Mouse (Mus musculus): Measurements from ENCODE around the gene Naga.
A peak's percentile ranks its signal among the peaks of the same experiment; 100 is the strongest.

Gene Naga

GRCm38 (mm10) chr15:82354126-82354945 is 15.6 kb upstream of the Naga start, which contains the start of gene Ndufa6:
TSS of gene Ndufa6 (minus strand) at chr15:82354322.
- DNase-seq = peak; percentile 100

- DNase-seq = no peak
These were observed 15.0 kb upstream of the Naga start for GRCm38 (mm10) chr15:82353745-82354113.

- no peak for DNase-seq
These were observed 14.5 kb upstream of the Naga start for GRCm38 (mm10) chr15:82353078-82353744.

- DNase-seq = no peak
These were observed 12.8 kb upstream of the Naga start for GRCm38 (mm10) chr15:82351480-82351879.

GRCm38 (mm10) chr15:82350349-82350748 is 11.6 kb upstream of the Naga start:
- DNase-seq = no peak

GRCm38 (mm10) chr15:82348999-82349341 is 10.2 kb upstream of the Naga start:
- DNase-seq = no peak

GRCm38 (mm10) chr15:82348258-82348998 is 9.7 kb upstream of the Naga start:
- DNase-seq = no peak

GRCm38 (mm10) chr15:82347852-82348251 is 9.1 kb upstream of the Naga start:
- DNase-seq = no peak

- DNase-seq = no peak
These were observed 8.6 kb upstream of the Naga start for GRCm38 (mm10) chr15:82347303-82347676.

- DNase-seq = no peak
These were observed 8.0 kb upstream of the Naga start for GRCm38 (mm10) chr15:82346580-82347302.

- DNase-seq = peak; percentile 99
These were observed 7.2 kb upstream of the Naga start for GRCm38 (mm10) chr15:82345820-82346470.

GRCm38 (mm10) chr15:82344971-82345370 is 6.2 kb upstream of the Naga start:
- no peak for DNase-seq

GRCm38 (mm10) chr15:82343368-82344287 is 4.9 kb upstream of the Naga start:
- DNase-seq = peak in 1 of 2 experiments; percentile 43

GRCm38 (mm10) chr15:82342543-82342935 is 3.8 kb upstream of the Naga start:
- DNase-seq = no peak

GRCm38 (mm10) chr15:82341675-82342542 is 3.2 kb upstream of the Naga start:
- no peak for DNase-seq

GRCm38 (mm10) chr15:82341036-82341501 is 2.3 kb upstream of the Naga start:
- no peak for DNase-seq

GRCm38 (mm10) chr15:82340414-82341035 is 1.8 kb upstream of the Naga start:
- DNase-seq = no peak

- no peak for DNase-seq
These were observed 1.0 kb upstream of the Naga start for GRCm38 (mm10) chr15:82339634-82340254.

GRCm38 (mm10) chr15:82339150-82339549 is 425 bp upstream of the Naga start:
- no peak for DNase-seq
